Mouse (Mus musculus) fibroblast of lung, adult 2 months (primary cell): Measurements from ENCODE around the gene Mapkapk2.
"Not testable (repeated sequence)": the region's sequence is repeated elsewhere in the genome, so short reads cannot be mapped to it uniquely, and the experiment has no call there.

Source experiments
- DNase-seq: peaks from one replicate; pipeline ENCODE4 v3.0.0-alpha.2; 2011; ENCODE audit warnings: low read depth

Gene Mapkapk2

GRCm38 (mm10) chr1:131049361-131049806 is 48.2 kb downstream of the Mapkapk2 start:
- no peak for DNase-seq

DNA sequence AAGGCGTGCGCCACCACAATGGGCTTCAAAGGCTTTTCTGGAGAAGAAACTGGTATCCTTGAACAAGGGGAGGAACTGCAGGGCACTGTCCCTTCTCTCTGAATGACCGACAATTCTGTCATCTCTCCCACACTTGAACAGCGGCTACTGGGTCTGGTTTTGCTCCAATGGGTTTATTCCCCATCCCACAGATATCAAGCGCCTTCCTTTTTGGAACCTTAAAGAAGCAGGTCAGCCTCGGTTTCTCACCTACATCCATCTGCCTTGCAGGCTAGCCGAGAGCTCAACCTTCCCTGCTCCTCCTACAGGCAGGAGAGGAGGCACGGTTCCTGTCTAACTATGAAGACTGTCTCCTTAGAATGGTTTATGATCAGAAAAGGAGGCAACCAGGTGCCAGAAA is 48.7 kb downstream of the Mapkapk2 start:
- no peak for DNase-seq

GRCm38 (mm10) chr1:131048121-131048863 is 49.3 kb downstream of the Mapkapk2 start:
- DNase-seq = no peak

GRCm38 (mm10) chr1:131046607-131047006 is 51.0 kb downstream of the Mapkapk2 start:
- DNase-seq = no peak

DNA sequence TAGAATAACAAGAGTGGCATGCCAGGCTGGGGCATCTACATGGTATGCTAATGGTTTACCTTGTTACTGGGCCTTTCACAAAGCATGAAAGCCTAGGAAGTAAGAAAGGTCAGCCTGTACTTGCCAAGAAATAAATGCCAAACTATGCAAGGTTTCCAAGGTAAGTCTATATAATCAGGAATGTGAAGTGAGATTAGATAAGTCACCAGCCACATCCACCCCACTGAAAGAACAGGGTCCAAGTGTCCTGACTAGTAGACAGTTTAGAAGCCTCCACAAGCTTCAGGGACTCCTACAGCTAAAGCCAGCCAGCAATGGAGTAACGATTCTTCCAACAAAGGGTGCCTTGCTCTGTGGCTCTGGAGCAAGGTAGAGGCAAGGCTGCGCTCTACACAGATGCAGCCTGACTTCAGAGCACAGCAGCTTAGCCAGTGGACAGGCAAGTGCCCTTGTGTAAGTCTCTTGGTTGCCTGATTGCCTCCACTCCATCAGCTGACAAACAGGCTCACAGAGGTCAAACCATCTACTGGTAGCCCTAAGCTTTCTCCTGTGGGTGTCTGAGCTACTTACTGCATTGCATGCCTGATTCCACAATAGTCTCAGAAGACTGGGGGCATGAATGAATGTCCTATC is 51.8 kb downstream of the Mapkapk2 start:
- no peak for DNase-seq

- DNase-seq = no peak
Observed at GRCm38 (mm10) chr1:131043636-131044035, 54.0 kb downstream of the Mapkapk2 start.

GRCm38 (mm10) chr1:131042721-131043120 is 54.9 kb downstream of the Mapkapk2 start:
- no peak for DNase-seq

- DNase-seq = no peak
Observed at GRCm38 (mm10) chr1:131042263-131042662, 55.4 kb downstream of the Mapkapk2 start.

DNA sequence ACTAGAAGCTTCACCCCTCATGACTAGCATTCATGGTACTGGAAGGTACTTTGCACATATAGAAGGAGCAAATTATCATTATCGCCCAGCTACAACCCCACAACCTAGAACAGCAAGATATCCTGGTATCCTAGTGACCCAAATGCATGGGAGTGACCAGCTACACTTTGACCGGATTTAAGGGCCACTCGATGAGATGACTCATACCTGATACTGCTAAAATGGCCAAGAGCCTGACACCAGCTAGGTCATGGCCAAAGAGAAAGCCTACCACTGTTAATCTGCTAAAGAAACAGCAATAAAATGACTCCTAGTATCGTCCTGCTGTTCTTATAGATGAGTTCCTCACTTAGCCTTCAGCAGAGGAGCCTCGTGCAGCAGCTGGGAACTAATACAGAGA is 58.1 kb downstream of the Mapkapk2 start:
- DNase-seq = no peak

- DNase-seq = no peak
Observed at GRCm38 (mm10) chr1:131038415-131039017, 59.1 kb downstream of the Mapkapk2 start.

DNA sequence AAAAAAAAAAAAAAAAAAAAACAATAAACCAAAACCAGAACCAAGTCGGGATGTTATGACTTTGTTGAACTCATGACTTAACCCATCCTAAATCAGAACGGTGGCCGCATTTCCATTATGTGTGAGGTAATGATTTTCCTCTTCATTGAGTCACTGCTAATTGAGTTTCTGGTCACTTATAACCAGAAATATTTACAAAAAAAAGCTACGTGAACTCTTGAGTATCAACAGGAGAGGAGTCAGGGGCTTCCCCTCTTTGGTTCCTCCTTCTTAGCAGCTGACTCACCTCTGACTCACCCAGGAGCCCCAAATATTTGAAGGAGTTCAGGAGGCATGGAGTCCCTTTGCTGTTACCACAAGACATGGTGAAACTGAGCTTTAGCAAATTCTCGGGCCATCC is 59.6 kb downstream of the Mapkapk2 start:
- no peak for DNase-seq

GRCm38 (mm10) chr1:131031267-131031666 is 66.4 kb downstream of the Mapkapk2 start:
- DNase-seq = no peak

DNA sequence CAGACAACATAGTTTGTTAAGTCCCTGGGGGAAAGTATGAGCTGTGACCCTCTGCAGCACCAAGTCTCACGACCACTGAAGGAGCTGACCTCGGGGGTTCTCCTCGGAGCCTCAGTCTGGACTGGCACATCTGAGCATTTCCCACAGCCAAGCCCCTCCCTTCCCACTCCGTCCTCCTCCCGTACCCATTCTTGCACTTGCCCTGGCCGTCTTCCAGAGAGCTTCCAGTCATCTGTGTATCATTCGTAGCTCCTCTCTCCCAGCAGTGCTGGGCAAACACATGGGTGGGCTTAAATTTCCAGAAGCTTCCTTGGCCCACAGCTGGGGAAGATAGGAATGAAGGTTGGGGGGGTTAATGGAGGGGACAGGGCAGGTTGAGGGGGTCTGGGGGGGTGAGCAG is 67.4 kb downstream of the Mapkapk2 start:
- DNase-seq = no peak

DNA sequence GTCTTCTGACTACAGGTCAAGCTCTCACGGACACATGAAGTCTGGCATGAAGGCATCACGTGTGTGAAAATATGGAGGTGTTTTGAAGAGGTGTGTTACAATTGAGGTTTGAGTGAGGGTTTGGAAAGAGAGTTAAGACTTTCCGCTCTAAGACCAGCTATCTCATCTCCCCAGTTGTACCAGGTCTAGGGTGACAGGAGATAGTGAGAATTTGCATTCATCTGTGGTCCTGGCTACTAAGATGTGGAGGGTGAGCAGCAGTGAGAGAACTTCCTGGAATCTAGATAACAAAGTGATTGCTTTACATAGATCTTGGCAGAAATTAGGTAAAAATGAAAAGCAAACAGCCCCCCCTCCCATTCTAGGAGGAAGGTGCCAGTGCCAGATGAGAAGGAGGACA is 68.4 kb downstream of the Mapkapk2 start:
- no peak for DNase-seq

- no peak for DNase-seq
Observed at GRCm38 (mm10) chr1:131025843-131026190, 71.8 kb downstream of the Mapkapk2 start.

DNA sequence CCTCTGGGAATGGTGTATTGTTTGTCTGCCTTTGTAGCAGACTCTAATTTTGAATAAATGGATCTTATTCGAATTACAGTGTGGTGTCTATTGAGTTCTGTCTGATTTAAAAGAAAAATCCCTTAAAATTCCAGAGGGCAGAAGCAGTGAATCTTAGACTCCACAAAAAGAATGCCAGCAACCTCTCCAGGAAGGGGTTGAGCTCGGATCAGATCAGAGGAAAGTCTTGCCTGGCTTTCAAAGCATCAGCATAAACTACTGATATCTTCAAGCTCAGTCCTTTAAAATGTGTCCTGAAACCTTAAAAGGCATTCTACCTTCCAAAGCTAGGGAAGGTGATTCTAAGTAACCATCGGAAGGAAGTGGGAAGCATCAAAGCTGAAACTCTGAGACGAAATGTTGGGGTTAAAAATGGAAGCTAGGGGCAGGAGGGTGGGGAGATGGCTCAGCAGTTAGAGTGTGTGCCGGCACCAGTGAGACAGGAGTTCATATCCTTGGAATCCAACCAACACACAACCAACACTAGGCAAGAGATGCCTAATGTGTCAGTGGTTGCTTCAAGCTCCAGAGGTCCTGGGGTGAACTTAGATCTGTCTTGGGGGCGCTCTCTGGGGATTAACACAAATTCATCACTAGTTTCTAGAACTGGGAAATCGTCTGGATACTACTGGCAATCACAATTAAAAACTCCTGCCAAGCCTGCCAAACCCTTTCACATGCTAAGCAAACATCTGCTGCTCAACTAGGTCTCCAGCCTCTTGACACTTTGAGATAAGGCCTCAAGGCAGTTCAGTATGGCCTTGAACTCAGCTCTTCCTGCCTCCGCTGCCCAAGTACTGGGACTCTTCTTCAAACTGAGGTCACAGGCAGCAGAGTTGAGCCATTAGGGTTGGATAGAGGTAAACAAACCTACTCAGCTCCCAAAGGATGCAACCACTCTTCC is 72.5 kb downstream of the Mapkapk2 start:
- no peak for DNase-seq

GRCm38 (mm10) chr1:131023250-131023858 is 74.3 kb downstream of the Mapkapk2 start:
- DNase-seq = not testable (repeated sequence)

DNA sequence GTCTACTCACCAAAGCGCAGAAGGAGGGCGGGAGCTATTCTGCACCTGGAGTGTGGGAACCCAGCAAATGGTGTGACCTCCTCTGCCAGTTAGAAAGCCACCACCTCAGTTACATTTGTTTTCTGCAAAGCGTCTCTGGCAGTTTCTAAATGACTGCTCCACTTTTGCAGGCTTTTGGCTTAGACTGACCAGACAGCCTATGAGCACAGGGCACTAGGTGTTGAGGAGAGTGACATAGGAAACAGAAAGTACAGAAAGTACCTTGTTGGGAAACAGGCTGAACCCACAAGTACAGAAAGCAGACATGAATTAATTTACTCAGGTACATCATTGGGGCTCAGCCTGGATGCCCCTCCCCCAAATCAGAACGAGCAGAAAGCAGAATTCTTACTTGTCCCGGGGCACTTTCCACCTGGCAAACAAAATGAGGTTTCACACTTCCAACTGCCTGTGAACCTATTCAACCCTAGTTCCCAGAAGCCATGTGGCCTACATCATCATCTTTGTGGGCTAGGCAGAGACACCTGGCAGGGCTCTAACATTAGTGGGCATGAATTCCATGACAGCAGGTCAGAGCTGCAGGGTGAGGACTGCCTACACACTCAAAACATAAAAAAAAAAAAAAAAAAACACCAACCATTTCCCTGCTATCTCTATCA is 74.9 kb downstream of the Mapkapk2 start:
- no peak for DNase-seq

DNA sequence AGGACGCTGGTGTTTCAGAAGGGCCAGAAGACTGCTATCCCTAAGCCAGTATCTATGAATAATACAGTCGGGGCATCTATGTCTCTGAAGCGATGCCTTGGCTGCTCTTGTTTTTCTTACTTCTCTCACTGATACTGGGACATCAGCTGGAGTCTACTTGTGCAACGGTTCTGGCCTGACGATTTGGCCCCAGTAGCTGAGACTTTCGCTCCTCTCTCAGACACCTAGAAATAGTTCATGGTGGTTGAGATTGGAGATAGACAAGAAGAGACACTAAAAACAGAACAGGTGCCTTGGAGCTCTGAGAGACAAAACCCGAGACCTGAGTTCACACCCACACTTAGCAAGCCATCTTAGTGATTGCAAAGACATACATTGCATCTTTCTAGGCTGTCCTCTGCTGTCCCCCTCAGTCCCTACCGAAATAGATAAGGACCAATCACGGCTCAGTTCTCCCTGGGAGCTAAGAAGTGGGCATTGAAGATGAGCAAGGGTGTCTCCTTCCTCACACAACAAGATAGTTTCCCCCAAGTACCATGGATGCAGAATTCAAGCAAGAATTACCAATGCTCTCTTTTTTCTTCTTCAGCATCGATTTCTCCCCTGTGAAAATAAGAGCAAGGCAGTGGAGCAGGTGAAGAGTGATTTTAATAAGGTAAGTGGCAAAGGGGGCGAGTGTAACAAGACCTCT is 75.6 kb downstream of the Mapkapk2 start:
- DNase-seq = no peak

- DNase-seq = no peak
Observed at GRCm38 (mm10) chr1:131021438-131021837, 76.2 kb downstream of the Mapkapk2 start.
